Mouse (Mus musculus) mesoderm, embryonic 11.5 days (tissue): ENCODE measurements around the gene Gcdh.
"Not testable (repeated sequence)": the region's sequence is repeated elsewhere in the genome, so short reads cannot be mapped to it uniquely, and the experiment has no call there.

Experiments used
- DNase-seq: peaks from one replicate; pipeline ENCODE4 v3.0.0-alpha.2; 2012; ENCODE audit warnings: low read depth, low spot score

Gene Gcdh

GRCm38 (mm10) chr8:84910551-84910950 is 16.8 kb upstream of the Gcdh start:
- DNase-seq: no peak

DNA sequence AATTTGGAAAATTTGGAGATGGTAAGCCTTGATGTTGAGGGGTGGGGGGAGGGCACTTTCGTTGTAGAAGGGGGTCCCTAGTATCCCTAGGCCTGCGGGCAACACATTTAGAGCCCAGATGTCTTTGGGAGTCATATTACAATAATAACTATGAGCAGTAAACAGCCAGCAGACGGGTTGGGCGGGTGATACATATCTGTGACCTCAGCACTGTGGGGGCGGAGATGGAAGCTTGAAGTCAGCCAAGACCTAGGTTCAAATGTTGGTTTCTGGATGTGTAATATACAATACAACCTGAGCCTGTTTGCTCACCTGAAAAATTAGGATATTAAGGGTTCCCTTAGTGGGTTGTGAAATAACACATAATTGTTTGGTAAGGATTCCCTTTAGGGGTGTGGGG is 16.2 kb upstream of the Gcdh start:
- DNase-seq: no peak

- DNase-seq: no peak
Observed at GRCm38 (mm10) chr8:84909162-84909767, 15.5 kb upstream of the Gcdh start.

GRCm38 (mm10) chr8:84908421-84909161 is 14.9 kb upstream of the Gcdh start, which contains the start of gene Dnase2a:
TSS of gene Dnase2a (plus strand) at chr8:84908560.
- DNase-seq: peak; percentile 97

GRCm38 (mm10) chr8:84907979-84908378 is 14.3 kb upstream of the Gcdh start:
- not testable (repeated sequence) for DNase-seq

DNA sequence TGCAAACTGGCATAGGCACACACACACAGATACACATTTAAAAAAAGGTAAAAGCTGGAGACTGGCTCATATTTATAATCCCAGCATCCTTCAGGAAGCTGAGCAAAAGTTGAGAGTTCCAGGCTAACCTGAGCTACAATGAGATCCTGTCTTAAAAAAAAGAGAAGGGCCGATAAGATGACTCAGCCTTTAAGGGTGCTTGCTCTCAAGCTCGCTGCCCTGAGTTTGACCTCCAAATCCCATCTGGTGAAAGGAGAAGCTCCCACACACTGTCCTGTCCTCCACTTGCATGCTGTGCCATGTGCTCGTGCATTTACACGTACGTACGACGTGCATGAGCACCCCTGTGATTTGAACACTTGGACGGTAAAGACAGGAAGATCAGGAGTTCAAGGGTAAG is 13.8 kb upstream of the Gcdh start:
- DNase-seq: no peak

- DNase-seq: no peak
Observed at GRCm38 (mm10) chr8:84907037-84907436, 13.3 kb upstream of the Gcdh start.

GRCm38 (mm10) chr8:84904351-84904750 is 10.6 kb upstream of the Gcdh start:
- no peak for DNase-seq

GRCm38 (mm10) chr8:84902920-84903661 is 9.4 kb upstream of the Gcdh start:
- DNase-seq: peak; percentile 90

GRCm38 (mm10) chr8:84902367-84902919 is 8.7 kb upstream of the Gcdh start:
- no peak for DNase-seq

GRCm38 (mm10) chr8:84901752-84902151 is 8.0 kb upstream of the Gcdh start, which contains the start of gene Klf1:
TSS of gene Klf1 (plus strand) at chr8:84901928.
- DNase-seq: no peak

GRCm38 (mm10) chr8:84901071-84901470 is 7.3 kb upstream of the Gcdh start:
- no peak for DNase-seq

DNA sequence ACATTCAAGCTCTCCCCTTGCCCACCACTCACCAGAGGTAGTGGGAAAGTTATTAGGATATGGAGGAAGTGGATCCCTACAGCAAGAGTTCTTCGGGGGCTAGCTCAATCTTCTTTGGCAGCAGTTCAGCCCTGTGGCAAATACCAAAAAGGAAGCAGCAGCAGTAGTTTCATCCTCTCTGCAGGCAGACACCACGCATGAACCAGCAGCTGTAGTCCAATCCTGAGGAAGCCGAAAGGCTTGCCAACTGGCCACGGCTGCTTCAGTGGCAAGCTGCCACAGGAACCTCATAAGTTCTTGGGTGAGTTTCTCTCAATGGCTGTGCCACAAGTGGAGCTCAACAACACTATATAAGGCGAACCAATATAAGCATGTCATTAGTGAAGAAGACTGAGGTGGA is 2.2 kb upstream of the Gcdh start:
- no peak for DNase-seq

DNA sequence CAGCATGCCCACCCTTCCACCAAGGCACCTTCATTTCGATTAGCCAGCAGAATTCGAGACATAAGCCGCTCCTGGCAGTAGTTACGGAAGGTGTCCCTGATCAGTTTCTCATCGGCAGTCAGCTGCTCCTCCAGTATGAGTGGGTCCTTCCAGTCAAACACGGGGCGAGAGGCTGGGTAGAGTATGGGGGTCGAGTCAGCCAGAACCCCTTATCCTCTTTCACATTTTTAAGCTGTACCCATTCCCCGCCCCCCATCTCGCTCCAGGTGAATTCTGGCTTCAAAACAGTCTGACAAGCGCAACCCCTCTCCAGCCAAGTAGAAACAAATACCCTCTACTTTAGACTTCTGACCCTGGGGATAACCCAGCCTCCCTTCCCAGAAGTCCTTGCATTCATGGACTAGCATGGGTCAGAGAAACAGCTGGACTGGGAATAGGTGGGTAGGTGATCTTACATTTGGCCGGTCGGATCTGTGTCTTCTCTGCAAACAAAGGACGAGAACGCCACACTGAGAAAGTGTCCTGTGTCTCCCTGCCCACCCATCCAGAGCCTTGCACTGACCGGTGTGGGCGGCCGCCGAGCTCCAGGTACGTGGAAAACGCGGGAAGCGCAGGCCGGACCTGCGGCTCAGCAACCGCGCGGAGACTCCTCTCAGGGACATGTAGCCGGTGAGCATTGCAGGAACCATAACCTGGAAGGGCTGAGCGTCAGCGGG is 570 bp downstream of the Gcdh start:
- DNase-seq: no peak

GRCm38 (mm10) chr8:84889141-84889540 is 4.6 kb downstream of the Gcdh start:
- DNase-seq: no peak

GRCm38 (mm10) chr8:84888280-84888679 is 5.4 kb downstream of the Gcdh start:
- DNase-seq: no peak

DNA sequence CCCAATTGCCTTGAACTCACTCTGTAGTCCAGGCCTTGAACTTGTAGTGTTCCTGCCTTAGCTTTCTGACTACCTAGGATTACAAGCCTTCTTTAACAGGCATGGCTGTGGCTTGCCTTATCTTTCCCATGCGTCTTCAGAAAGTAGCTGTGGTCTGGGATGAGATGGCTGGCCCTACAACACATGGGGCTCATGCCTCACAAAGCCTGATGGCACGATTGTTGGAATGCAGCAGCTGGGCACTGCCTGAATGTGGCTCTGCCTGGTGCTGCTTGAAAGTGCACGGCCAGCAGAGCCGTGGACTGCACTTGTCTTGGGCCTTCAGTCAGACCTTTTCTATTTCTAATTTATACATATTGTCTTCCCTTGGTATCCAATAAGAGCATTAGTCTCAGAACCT is 9.0 kb downstream of the Gcdh start:
- DNase-seq: no peak

- DNase-seq: no peak
Observed at GRCm38 (mm10) chr8:84878915-84879314, 14.8 kb downstream of the Gcdh start.

GRCm38 (mm10) chr8:84877297-84878035 is 16.3 kb downstream of the Gcdh start:
- no peak for DNase-seq

- no peak for DNase-seq
Observed at GRCm38 (mm10) chr8:84874339-84874738, 19.4 kb downstream of the Gcdh start.

GRCm38 (mm10) chr8:84873016-84873415 is 20.7 kb downstream of the Gcdh start:
- no peak for DNase-seq
